Comparison of ENCODE assay signal across 18 mouse cellular contexts in genomic region chr3:66572887-66573519, GRCm38 (mm10).
"Had no signal": no experiment of that assay in that cellular context is flagged by ENCODE, and none has a peak within 500 bp of the region (broad histone marks: within the 10 kb centered on the region; RNA-seq: fewer than 3 reads in every experiment).

No protein-coding gene starts in this region.

- DNase-seq: kidney, adult 2 months; kidney, postnatal 25 days; layer of hippocampus, adult 9-11 months; liver, postnatal 0 days; lung, embryonic 14.5 days; retina, postnatal 1 day; right cerebral cortex, postnatal 25 days; spleen, adult 18-20 months; thymus, postnatal 25 days had no signal

- H3K4me1 ChIP-seq: neural tube, embryonic 13.5 days; stomach, embryonic 15.5 days had no signal

- H3K9ac ChIP-seq: liver, embryonic 14.5 days; liver, postnatal 0 days; lung, embryonic 14.5 days; neural tube, embryonic 13.5 days; stomach, embryonic 15.5 days had no signal

- H3K27me3 ChIP-seq: neural tube, embryonic 13.5 days; stomach, embryonic 15.5 days had no signal

- H3K36me3 ChIP-seq: neural tube, embryonic 13.5 days; stomach, embryonic 15.5 days had no signal

- ATAC-seq: liver, postnatal 0 days; lung, postnatal 0 days had no signal

- H3K9me3 ChIP-seq: neural tube, embryonic 13.5 days; stomach, embryonic 15.5 days had no signal

- H3K27ac ChIP-seq: kidney, postnatal 0 days; layer of hippocampus, adult 2 months; liver, embryonic 14.5 days; macrophage; neural tube, embryonic 13.5 days; stomach, embryonic 15.5 days had no signal

- H3K4me2 ChIP-seq: liver, embryonic 11.5 days; lung, embryonic 14.5 days; neural tube, embryonic 13.5 days; stomach, embryonic 15.5 days had no signal

- H3K4me3 ChIP-seq: layer of hippocampus, adult 2 months; myocyte; neural tube, embryonic 13.5 days; stomach, embryonic 15.5 days had no signal
